Mouse (Mus musculus) retina, postnatal 1 day (tissue): ENCODE results near the gene Dnah17.

Source experiments
- DNase-seq: peaks from one replicate; pipeline ENCODE4 v3.0.0-alpha.2; 2012

The Dnah17 gene

GRCm38 (mm10) chr11:118142547-118143165 is 12.2 kb upstream of the Dnah17 start:
- DNase-seq, result peak; percentile 24

DNA sequence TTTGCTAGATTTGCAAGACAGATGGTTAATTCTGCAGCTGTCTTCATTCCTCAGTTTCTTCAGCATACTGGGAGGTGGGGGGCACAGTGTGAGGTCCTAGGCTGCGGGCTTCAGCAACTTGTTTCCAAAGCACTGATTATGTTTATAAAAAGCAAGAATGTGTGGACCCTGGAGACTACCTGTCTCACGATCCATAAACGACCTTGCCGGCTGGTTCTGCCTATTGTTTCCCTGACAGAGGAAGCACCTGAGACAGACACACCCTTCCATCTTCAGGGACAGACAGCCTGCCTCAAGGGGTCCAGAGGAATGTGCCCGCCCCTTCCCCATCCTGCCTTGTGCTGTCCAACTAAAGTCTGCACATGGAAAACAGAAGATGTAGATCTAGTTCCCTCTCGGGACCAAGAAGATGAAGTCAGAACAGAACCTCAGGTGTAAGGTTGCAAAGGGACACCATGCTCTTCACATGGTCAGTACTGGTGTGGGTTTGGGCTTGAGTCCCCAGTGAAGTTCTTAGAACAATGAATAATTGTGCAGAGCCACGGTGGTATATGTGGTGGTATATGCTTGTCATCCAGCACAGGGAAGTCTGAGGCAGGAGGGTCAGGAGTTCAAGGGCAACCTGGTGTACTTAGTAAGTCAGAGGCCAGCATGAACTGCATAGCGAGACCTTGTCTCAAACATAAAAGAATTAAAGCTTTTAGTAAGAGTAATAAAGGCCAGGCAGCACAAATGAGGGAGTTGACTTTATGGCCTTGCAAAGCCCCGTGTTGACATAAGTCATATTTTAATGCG is 10.5 kb upstream of the Dnah17 start:
- no peak for DNase-seq

- DNase-seq, result no peak
These were observed 7.9 kb upstream of the Dnah17 start for GRCm38 (mm10) chr11:118138347-118138746.

GRCm38 (mm10) chr11:118136172-118136632 is 5.8 kb upstream of the Dnah17 start:
- DNase-seq, result no peak

DNA sequence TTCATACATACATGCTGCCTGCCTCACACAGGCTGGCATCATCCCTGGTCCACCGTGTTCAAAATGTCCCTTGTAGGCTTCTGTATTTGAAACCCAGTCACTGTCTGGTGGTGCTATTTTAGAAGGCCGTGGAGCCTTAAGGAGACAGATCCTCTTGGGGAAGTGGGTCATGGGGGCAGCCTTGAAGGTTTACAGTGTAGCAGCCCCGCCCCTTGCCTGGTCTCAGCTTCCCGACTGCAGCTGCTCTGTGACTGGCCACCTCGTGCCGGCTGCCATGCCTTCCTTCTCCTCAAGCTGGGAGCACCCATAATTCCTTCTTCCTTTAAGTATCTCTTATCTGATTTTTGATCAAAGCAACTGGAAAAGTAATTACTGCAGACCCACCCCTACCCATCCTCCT is 4.8 kb upstream of the Dnah17 start:
- DNase-seq, result peak; percentile 19

DNA sequence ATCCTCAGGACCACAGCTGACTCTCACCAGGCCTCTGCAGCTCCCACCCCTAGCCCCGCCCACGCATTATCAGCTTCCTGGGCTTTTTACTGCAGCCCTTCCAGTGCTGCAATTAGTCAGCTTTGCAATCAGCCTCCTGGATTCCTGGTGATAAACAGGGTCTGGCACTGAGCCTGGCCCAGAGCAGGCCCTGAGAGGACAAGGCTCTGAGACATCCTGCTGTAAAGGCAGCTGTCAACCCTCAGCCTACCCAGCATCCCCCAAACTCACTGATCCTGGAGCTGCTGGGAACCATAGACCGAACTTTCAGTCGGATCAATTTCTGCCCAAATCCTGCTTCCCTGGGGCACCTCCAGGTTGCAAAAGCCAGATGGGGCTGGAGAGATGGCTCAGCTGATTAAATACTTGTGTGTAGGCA is 3.3 kb upstream of the Dnah17 start:
- DNase-seq, result peak; percentile 53

DNA sequence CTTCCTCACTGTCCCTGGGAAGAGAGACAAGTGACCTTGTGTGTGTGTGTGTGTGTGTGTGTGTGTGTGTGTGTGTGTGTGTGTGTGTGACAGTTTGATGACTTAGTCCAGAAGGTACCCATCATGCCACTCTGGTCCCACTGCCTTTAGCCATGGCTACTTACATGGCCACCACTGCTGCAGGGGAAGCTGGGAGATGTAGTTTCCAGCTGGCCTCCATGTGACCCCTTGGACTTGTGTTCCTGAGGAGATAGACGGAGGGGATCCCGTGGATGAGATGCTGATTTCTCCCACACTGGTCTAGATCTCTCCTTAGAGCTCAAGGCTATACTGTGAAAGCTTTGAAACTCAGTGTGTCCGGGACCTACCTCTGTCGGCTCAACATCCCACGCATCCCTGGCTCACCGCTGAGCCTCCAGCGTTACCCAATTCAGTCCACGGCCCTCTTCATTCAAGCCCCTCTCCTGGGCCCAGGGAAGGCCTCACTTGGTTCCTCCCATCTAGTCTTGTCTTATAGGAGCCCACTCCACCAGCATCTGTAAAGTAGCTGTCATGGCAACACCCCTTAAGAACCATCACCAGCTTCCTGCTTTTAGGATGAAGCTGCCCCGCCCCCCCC is 2.8 kb upstream of the Dnah17 start:
- peak; percentile 49 for DNase-seq

- no peak for DNase-seq
These were observed 1.7 kb upstream of the Dnah17 start for GRCm38 (mm10) chr11:118132136-118132535.

- DNase-seq, result no peak
These were observed 622 bp downstream of the Dnah17 start for GRCm38 (mm10) chr11:118129812-118130211.

DNA sequence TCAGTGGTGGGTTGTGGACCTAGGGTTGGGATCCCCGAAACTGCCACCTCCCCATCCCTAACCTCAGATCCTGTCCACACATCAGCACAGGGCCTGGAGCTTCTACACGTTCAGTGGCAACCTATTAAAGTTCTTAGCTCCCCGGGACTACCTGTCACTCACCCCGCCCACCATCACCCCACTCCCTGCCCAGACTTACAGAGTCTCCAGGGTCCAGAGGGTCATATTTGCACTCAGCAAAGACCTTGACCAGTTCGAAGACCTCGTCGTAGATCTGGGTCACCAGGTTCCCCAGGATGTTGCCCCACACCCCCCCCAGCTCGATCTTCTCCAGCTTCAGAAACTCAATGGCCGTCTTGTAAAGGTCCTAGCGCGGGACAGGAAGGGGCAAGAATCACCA is 8.8 kb downstream of the Dnah17 start:
- no peak for DNase-seq

DNA sequence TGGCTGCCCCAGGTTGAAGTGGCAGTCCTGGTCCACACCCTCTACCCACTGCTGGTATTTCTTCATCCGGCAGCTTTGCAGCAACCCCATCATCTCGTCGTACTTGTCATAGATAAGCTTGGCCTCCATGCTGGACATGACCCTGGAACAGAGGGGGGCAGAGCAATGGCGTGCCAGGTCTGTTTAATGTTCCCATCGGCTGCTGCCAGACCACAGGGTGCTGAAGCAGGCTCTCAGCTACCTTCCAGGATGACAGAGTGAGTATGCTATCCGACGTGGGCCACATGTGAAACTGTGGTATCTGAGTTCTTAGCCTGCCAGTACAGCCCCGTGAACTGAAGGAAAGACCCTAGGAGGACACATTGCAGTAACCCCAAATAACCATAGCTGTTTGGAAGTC is 11.7 kb downstream of the Dnah17 start:
- no peak for DNase-seq

DNA sequence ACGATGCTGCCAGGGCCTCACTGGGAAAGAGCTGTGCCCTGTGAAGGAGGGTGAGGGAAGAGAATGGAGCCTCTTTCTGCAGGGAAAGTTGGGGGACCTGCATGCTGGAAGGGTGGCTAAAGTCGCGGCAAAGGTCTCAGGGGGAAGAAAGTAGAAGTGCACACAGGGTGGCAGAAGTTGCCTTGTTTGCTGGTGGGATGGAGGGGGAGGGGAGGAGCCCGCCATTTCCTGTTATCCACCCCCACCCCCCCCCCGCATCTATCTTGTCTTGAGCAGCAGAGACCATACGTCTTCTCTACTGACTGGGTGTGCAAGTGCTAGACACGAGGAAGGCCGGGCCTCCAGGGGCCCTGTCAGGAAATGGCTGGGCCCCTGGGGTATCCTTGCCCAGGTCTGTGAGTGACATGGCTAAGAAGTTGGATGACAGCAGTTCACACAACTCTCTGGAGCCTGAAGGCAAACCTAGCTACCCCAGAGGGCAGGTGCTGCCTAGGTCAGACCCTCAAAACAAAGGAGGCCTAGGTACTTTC is 15.8 kb downstream of the Dnah17 start:
- no peak for DNase-seq

- DNase-seq, result no peak
These were observed 16.8 kb downstream of the Dnah17 start for GRCm38 (mm10) chr11:118113516-118114205.

DNA sequence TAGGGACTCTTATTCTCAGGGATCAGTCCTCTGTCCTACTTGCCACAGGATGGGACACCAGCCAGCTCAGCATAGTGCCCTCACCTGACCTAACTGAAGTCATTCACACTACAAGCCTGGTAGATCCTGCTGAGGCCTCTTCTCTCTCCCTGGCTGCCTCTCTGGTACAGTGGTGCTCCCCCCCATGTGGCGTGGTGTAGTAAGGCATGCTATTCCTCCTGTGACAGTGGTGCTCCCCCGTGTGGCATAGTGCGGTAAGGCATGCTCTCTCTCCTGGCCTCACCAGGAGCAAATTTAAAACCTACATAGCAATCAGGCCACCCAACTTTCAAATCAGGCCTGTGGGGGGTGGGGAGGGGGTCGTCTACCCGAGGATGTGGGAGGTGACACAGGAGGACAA is 26.4 kb downstream of the Dnah17 start:
- peak; percentile 89 for DNase-seq

- DNase-seq, result no peak
These were observed 27.1 kb downstream of the Dnah17 start for GRCm38 (mm10) chr11:118103383-118103782.

- peak; percentile 87 for DNase-seq
These were observed 27.6 kb downstream of the Dnah17 start for GRCm38 (mm10) chr11:118102838-118103237.

- DNase-seq, result no peak
These were observed 29.3 kb downstream of the Dnah17 start for GRCm38 (mm10) chr11:118101133-118101532.

GRCm38 (mm10) chr11:118096736-118097135 is 33.7 kb downstream of the Dnah17 start:
- no peak for DNase-seq

DNA sequence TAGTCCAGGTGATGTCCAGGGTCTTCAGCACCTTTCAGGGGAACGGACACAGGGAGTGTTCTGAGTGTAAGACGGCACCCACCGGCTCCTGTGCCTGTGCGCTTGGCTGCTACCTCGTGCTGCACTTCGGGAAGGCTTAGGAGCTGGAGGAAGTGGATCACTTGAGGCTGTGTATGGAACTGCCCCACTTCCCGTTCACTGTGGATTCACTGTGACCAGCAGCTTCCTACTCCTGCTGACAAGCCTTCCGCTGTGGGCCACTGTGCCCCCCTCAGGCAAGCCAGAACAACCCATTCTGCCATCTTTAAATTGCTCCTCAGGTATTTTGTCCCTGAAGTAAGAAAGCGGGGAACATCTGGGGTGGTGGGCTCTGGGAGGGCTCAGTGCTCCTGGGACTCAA is 35.4 kb downstream of the Dnah17 start:
- DNase-seq, result no peak

DNA sequence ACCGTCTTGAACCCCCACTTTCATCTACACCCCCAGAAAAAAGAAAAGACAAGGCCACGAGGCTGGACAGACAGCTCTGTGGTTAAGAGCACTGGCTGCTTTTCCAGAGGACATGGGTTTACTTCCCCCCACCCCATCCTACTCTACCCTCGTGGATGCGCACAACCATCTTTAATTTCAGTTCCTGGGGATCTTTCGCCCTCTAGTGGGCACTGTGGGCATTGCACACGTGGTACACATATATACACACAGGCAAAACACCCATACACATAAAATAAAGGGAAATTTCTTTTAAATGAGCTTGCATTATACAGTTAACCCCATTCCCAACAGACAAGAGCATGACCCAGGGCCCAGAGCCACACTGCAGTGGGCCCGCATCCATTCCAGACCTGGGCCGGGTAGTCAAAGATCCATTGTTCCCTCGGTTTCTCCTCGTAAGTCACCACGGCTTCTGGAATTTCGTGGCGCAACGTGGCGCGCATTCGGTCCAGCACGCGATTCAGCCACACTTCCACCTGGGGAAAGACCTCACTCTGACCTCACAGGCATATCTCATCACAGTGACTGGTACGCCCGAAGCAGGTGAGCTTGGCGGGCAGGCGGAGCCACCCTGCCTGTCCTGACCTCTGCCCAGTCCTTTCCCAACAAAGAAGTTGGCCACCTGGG is 39.3 kb downstream of the Dnah17 start:
- DNase-seq, result peak; percentile 42

DNA sequence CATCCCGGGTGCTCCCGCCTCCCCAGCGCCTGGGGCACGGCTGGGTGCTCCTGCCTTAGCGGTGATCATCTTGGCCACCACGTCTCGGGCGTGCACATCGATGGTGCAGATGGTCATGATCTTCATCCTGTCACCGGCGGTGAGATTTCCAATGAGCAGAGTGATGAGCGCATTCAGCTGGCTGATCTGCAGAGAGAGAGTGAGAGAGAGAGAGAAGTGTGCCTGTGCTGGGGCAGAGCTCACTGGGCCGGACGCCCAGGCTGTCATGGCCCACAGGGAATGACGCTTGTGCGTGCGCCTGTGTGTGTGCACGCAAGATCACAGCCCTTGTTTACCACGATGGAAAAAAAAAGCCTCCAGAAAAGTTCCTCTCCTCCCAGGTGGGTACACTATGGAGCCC is 41.5 kb downstream of the Dnah17 start:
- DNase-seq, result no peak

DNA sequence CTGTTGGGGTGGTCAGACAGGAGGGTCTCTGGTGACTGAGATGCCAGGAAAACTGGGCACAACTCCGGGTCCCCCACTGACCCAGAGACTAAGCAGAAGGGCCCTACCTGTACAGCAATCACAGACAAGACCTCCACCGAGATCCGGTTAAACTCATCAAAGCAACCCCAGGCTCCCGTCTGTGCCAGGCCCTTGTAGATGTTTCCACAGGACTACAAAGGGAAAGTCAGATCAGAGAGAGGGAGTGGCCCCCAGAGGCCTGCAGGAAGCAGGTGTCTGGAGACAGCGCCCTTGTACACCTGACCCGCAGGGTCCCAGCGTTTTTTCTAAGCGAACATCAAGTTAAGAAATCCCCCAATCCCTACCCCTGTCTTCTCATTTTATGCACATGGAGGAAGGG is 44.5 kb downstream of the Dnah17 start:
- no peak for DNase-seq

DNA sequence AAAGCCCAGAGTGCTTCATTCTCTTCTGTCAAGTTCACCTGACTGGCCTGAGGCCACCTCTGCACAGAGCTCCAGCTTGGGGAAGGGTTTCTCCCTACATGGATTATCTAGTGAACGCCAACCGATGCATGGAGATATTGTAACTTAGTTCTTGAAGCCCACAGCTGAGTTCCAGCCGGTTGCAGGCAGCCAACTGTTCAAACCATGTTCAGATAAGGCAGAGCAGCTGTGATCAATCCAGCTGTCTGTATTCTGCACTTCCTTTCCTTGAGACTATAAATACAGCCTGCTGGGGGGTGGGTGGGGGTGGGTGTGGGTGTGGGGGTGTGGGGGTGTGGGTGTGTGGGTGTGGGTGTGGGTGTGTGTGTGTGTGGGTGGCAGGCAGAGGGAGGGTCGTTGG is 45.3 kb downstream of the Dnah17 start:
- DNase-seq, result no peak
